Mouse (Mus musculus): ENCODE results near the gene Map3k20.

- TF ChIP-seq CTCF (IDR thresholded peaks at IDR 0.05; ENCODE audit: control insufficient read depth, insufficient read depth, low read length), result no peak
- TF ChIP-seq POLR2A (IDR thresholded peaks at IDR 0.05; ENCODE audit: borderline replicate concordance, control insufficient read depth, low read depth, low read length), result no peak
Measured at GRCm38 (mm10) chr2:72379425-72379824, 94.0 kb downstream of the Map3k20 start.

All from bone marrow, adult 2 months (tissue).